Mouse (Mus musculus): ENCODE measurements around the gene Plek. TPM values are rescaled to one million over a fixed set of nuclear protein-coding genes. Genes with fewer than 3 reads are reported as not detected.

The Plek gene
- total RNA-seq, 1 experiment = 0.54 TPM

DNA sequence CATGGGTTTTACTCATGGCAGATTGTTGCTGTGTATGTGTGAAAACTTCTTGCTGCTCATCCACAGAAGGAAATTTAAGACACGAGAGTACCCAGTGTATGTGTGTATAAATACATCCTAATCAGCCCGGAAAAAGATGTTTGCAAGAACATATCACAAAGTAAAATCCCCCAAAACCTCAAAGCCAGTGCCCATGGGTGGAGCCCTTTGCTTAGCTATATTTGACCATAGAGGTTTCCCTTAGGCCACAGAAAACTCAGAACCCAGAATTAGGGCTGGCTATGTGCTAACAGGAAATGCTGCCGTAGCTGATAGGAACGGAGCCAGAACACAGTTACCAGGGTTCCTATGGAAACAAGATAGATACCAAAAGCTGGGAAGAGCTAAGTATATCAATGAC is 75.2 kb downstream of the Plek start:
- no peak overlapping the region for H3K27ac ChIP-seq (ENCODE audit: insufficient read depth, low read depth, low read length, poor library complexity, severe bottlenecking)
- TF ChIP-seq ZNF384 (IDR thresholded peaks at IDR 0.05; ENCODE audit: low read depth, low read length) = no peak
- TF ChIP-seq ZC3H11A (IDR thresholded peaks at IDR 0.05; ENCODE audit: borderline replicate concordance, low read depth, low read length) = no peak
- no peak for TF ChIP-seq HCFC1 (IDR thresholded peaks at IDR 0.05; ENCODE audit: borderline replicate concordance, insufficient read depth, low read length)
- no peak for TF ChIP-seq MAFK (IDR thresholded peaks at IDR 0.05; ENCODE audit: insufficient read depth, low read depth, low read length)
- no peak for TF ChIP-seq CHD2 (IDR thresholded peaks at IDR 0.05; ENCODE audit: low read depth, low read length)
- no peak for DNase-seq (ENCODE audit: low read depth, low spot score)
- no peaks in the 10 kb centered on the region for H3K9me3 ChIP-seq (ENCODE audit: control insufficient read depth, insufficient read depth, low read depth, low read length)
- H3K4me3 ChIP-seq (ENCODE audit: insufficient read depth in 1 of 2, low read depth in 1 of 2, low read length in 2 of 2, poor library complexity in 1 of 2, severe bottlenecking in 1 of 2) = no peak overlapping the region
- H3K9ac ChIP-seq (ENCODE audit: insufficient read depth, low read depth, low read length, poor library complexity, severe bottlenecking) = no peak overlapping the region
- no peaks in the 10 kb centered on the region for H3K4me1 ChIP-seq (ENCODE audit: control insufficient read depth in 2 of 2, insufficient read depth in 2 of 2, low read length in 2 of 2, poor library complexity in 1 of 2)
- H3K36me3 ChIP-seq (ENCODE audit: control insufficient read depth, insufficient read depth, low read length, poor library complexity, severe bottlenecking) = no peaks in the 10 kb centered on the region
- in situ Hi-C loops (cut with MboI; ENCODE audit: low sequenced_read_pairs in 2 of 2, unreplicated experiment in 2 of 2) = no loop called here

DNA sequence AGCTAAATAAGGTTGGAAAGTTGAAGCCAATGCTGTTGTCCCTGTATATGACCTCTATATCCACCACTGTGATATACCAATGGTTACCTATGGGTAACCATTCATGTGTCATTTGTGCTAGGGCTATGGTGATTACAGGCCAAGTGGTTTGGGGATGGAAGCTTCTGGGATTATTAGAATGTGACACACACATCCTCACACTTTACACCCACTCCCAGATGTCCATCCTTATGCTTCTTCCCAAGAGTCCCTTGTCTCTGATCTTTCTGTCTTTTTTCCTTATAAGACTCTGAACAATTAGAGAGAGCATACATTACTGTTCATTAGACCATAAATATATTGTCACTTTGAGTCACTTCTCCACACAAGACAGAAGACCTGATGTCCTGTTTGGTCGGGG is 79.1 kb downstream of the Plek start:
- H3K4me1 ChIP-seq (ENCODE audit: control insufficient read depth in 2 of 2, insufficient read depth in 2 of 2, low read length in 2 of 2, poor library complexity in 1 of 2) = no peaks in the 10 kb centered on the region
- no peak overlapping the region for H3K9ac ChIP-seq (ENCODE audit: insufficient read depth, low read depth, low read length, poor library complexity, severe bottlenecking)
- in situ Hi-C loops (cut with MboI; ENCODE audit: low sequenced_read_pairs in 2 of 2, unreplicated experiment in 2 of 2) = no loop called here
- H3K4me3 ChIP-seq (ENCODE audit: insufficient read depth in 1 of 2, low read depth in 1 of 2, low read length in 2 of 2, poor library complexity in 1 of 2, severe bottlenecking in 1 of 2) = no peak overlapping the region
- H3K36me3 ChIP-seq (ENCODE audit: control insufficient read depth, insufficient read depth, low read length, poor library complexity, severe bottlenecking) = no peaks in the 10 kb centered on the region
- no peak overlapping the region for H3K27ac ChIP-seq (ENCODE audit: insufficient read depth, low read depth, low read length, poor library complexity, severe bottlenecking)
- H3K9me3 ChIP-seq (ENCODE audit: control insufficient read depth, insufficient read depth, low read depth, low read length) = no peaks in the 10 kb centered on the region
- TF ChIP-seq MAFK (IDR thresholded peaks at IDR 0.05; ENCODE audit: insufficient read depth, low read depth, low read length) (no peak), ZNF384 (IDR thresholded peaks at IDR 0.05; ENCODE audit: low read depth, low read length) (no peak), ZC3H11A (IDR thresholded peaks at IDR 0.05; ENCODE audit: borderline replicate concordance, low read depth, low read length) (no peak), HCFC1 (IDR thresholded peaks at IDR 0.05; ENCODE audit: borderline replicate concordance, insufficient read depth, low read length) (no peak), CHD2 (IDR thresholded peaks at IDR 0.05; ENCODE audit: low read depth, low read length) (no peak)
- no peak for DNase-seq (ENCODE audit: low read depth, low spot score)

DNA sequence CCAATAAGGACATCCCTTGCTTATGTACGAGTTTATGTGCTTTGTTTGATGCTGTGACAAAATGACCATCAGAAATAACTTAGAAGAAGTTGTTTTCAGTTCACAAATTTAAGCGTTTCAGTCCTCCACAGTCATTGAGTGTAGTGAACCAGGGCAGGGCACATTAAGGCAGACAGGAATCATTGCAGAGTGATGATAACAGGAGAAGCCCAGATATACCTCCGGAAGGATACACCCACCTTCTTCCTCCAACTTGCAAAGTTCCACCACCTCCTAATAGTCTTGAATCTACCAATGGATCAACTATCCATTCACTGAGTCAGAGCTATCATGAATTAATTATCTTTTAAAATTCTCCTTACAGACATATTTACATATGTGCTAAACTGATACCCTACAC is 80.2 kb downstream of the Plek start:
- DNase-seq (ENCODE audit: low read depth, low spot score) = no peak
- H3K36me3 ChIP-seq (ENCODE audit: control insufficient read depth, insufficient read depth, low read length, poor library complexity, severe bottlenecking) = no peaks in the 10 kb centered on the region
- H3K4me1 ChIP-seq (ENCODE audit: control insufficient read depth in 2 of 2, insufficient read depth in 2 of 2, low read length in 2 of 2, poor library complexity in 1 of 2) = no peaks in the 10 kb centered on the region
- TF ChIP-seq MAFK (IDR thresholded peaks at IDR 0.05; ENCODE audit: insufficient read depth, low read depth, low read length) (no peak), ZNF384 (IDR thresholded peaks at IDR 0.05; ENCODE audit: low read depth, low read length) (no peak), HCFC1 (IDR thresholded peaks at IDR 0.05; ENCODE audit: borderline replicate concordance, insufficient read depth, low read length) (no peak)
- no peak overlapping the region for H3K4me3 ChIP-seq (ENCODE audit: insufficient read depth in 1 of 2, low read depth in 1 of 2, low read length in 2 of 2, poor library complexity in 1 of 2, severe bottlenecking in 1 of 2)
- in situ Hi-C loops (cut with MboI; ENCODE audit: low sequenced_read_pairs in 2 of 2, unreplicated experiment in 2 of 2) = no loop called here
- H3K27ac ChIP-seq (ENCODE audit: insufficient read depth, low read depth, low read length, poor library complexity, severe bottlenecking) = no peak overlapping the region
- no peaks in the 10 kb centered on the region for H3K9me3 ChIP-seq (ENCODE audit: control insufficient read depth, insufficient read depth, low read depth, low read length)
- H3K9ac ChIP-seq (ENCODE audit: insufficient read depth, low read depth, low read length, poor library complexity, severe bottlenecking) = no peak overlapping the region

DNA sequence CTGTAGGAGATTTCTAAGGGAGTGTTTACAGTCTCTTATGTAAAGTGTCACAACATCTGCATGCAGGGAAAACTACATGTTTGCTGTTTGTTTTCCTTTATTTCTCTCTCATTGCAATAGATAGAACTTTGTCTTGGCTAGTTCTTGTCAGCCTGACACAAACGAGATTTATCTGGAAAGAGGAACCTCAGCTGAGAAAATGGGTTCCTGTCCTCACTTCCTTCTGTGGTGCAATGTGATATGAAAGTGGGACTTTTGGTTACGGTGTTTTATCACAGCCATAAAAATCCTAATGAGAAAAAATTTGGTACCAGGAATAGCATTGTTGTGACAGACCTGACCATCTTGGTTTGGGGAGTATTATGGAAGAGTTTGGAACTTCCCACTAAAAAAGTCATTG is 82.5 kb downstream of the Plek start:
- H3K4me1 ChIP-seq (ENCODE audit: control insufficient read depth in 2 of 2, insufficient read depth in 2 of 2, low read length in 2 of 2, poor library complexity in 1 of 2) = no peaks in the 10 kb centered on the region
- TF ChIP-seq CHD2 (IDR thresholded peaks at IDR 0.05; ENCODE audit: low read depth, low read length) (no peak), ZNF384 (IDR thresholded peaks at IDR 0.05; ENCODE audit: low read depth, low read length) (no peak), MAFK (IDR thresholded peaks at IDR 0.05; ENCODE audit: insufficient read depth, low read depth, low read length) (no peak), ZC3H11A (IDR thresholded peaks at IDR 0.05; ENCODE audit: borderline replicate concordance, low read depth, low read length) (no peak), HCFC1 (IDR thresholded peaks at IDR 0.05; ENCODE audit: borderline replicate concordance, insufficient read depth, low read length) (no peak)
- no peaks in the 10 kb centered on the region for H3K36me3 ChIP-seq (ENCODE audit: control insufficient read depth, insufficient read depth, low read length, poor library complexity, severe bottlenecking)
- H3K4me3 ChIP-seq (ENCODE audit: insufficient read depth in 1 of 2, low read depth in 1 of 2, low read length in 2 of 2, poor library complexity in 1 of 2, severe bottlenecking in 1 of 2) = no peak overlapping the region
- in situ Hi-C loops (cut with MboI; ENCODE audit: low sequenced_read_pairs in 2 of 2, unreplicated experiment in 2 of 2) = no loop called here
- H3K27ac ChIP-seq (ENCODE audit: insufficient read depth, low read depth, low read length, poor library complexity, severe bottlenecking) = no peak overlapping the region
- no peaks in the 10 kb centered on the region for H3K9me3 ChIP-seq (ENCODE audit: control insufficient read depth, insufficient read depth, low read depth, low read length)
- DNase-seq (ENCODE audit: low read depth, low spot score) = no peak
- no peak overlapping the region for H3K9ac ChIP-seq (ENCODE audit: insufficient read depth, low read depth, low read length, poor library complexity, severe bottlenecking)

DNA sequence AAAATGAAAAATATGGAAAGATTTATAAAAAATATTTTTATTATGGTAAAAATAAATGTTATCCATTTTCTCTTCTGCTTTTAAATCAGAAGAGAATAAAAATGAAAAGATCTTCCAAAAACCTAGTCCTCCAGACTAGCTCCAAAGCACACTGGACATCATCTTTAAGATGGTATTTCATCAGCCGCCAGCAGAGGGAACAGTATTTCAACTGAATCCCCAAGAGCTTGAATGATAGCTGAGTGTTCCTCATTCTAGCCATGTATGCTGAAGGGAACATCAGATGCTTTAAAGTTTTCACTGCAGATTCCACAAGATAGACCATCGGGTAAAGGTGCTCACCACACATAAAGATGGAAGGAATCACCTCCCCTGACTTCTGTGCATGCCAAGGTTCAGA is 84.4 kb downstream of the Plek start:
- Histone ChIP-seq H3K27ac (ENCODE audit: insufficient read depth, low read depth, low read length, poor library complexity, severe bottlenecking) (no peak overlapping the region), H3K4me1 (ENCODE audit: control insufficient read depth in 2 of 2, insufficient read depth in 2 of 2, low read length in 2 of 2, poor library complexity in 1 of 2) (no peaks in the 10 kb centered on the region), H3K9me3 (ENCODE audit: control insufficient read depth, insufficient read depth, low read depth, low read length) (no peaks in the 10 kb centered on the region), H3K36me3 (ENCODE audit: control insufficient read depth, insufficient read depth, low read length, poor library complexity, severe bottlenecking) (no peaks in the 10 kb centered on the region), H3K9ac (ENCODE audit: insufficient read depth, low read depth, low read length, poor library complexity, severe bottlenecking) (no peak overlapping the region), H3K4me3 (ENCODE audit: insufficient read depth in 1 of 2, low read depth in 1 of 2, low read length in 2 of 2, poor library complexity in 1 of 2, severe bottlenecking in 1 of 2) (no peak overlapping the region)
- TF ChIP-seq ZNF384 (IDR thresholded peaks at IDR 0.05; ENCODE audit: low read depth, low read length) (no peak), HCFC1 (IDR thresholded peaks at IDR 0.05; ENCODE audit: borderline replicate concordance, insufficient read depth, low read length) (no peak), MAFK (IDR thresholded peaks at IDR 0.05; ENCODE audit: insufficient read depth, low read depth, low read length) (no peak), CHD2 (IDR thresholded peaks at IDR 0.05; ENCODE audit: low read depth, low read length) (no peak), ZC3H11A (IDR thresholded peaks at IDR 0.05; ENCODE audit: borderline replicate concordance, low read depth, low read length) (no peak)
- in situ Hi-C loops (cut with MboI; ENCODE audit: low sequenced_read_pairs in 2 of 2, unreplicated experiment in 2 of 2) = no loop called here
- DNase-seq (ENCODE audit: low read depth, low spot score) = no peak
